Mouse (Mus musculus): Measurements from ENCODE around the gene Sh3gl3.

DNA sequence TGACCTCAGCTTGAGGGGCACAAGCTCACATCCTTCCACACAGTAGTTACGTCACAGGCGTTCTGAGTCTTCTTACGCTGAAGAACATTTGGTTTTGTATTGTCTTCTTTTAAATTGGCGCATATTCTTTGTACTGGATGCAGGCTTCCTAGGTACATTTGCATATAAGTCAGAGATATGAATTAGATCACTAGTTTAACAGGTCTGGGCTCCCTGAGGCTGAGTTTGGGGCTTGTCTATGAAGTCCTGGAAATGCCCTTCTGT, 63.2 kb downstream of the Sh3gl3 start:
- TF ChIP-seq CTCF (IDR thresholded peaks at IDR 0.05) (no peak), EP300 (IDR thresholded peaks at IDR 0.05) (no peak)

Measured in lung, postnatal 0 days (tissue).